Mouse (Mus musculus): ENCODE results near the gene Slc1a1.

DNA sequence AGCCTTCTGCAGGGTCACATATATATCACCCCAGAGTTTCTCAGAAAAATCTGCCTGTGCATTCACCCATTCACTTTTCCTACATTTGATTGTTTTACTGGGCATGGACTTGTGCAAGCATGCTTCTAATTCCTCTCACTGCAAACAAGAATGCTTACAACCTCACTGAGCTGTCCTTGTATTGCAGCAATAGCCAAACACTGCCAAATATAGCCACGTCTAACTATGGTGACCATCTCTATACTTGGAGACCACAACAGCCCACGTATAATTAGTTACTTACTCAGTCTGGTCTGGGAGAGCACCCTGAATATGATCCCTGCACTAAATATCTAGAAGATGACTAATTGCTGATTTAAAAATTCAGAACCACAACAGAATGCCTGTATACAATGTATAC is 41.5 kb upstream of the Slc1a1 start:
- TF ChIP-seq EP300 (IDR thresholded peaks at IDR 0.05; ENCODE audit: low read depth), result no peak
- no peak for TF ChIP-seq CTCF (IDR thresholded peaks at IDR 0.05; ENCODE audit: low read depth)

Data from heart, postnatal 0 days (tissue).